Mouse (Mus musculus) hindbrain, embryonic 11.5 days (tissue): Measurements from ENCODE around the gene Kif26a. TPM values are rescaled to one million over a fixed set of nuclear protein-coding genes. Genes with fewer than 3 reads are reported as not detected.
A peak's percentile ranks its signal among the peaks of the same experiment; 100 is the strongest.

Experiments used
- ATAC-seq: fragments of 200-750 bp; cut with Nextera tagmentation; 2 replicates; pipeline ENCODE4 v1.8.0; 2017; ENCODE audit warnings: mild to moderate bottlenecking, moderate TSS enrichment, moderate library complexity; ENCODE audit not compliant: low FRiP score
- DNase-seq: peaks from one replicate; pipeline ENCODE4 v3.0.0-alpha.2; 2015; ENCODE audit warnings: low spot score
- H3K27ac ChIP-seq: fragments of 300-500 bp; sonication (generic); 2 replicates; pipeline ENCODE4 v1.5.1; 2014; ENCODE audit warnings: mild to moderate bottlenecking, low read depth, low read length
- H3K27me3 ChIP-seq: fragments of 300-500 bp; sonication (generic); 2 replicates; pipeline ENCODE4 v1.6.1; 2014; ENCODE audit warnings: mild to moderate bottlenecking, low read length, moderate library complexity, mixed read lengths; ENCODE audit not compliant: control insufficient read depth, insufficient read depth
- H3K36me3 ChIP-seq: fragments of 300-500 bp; sonication (generic); 2 replicates; pipeline ENCODE4 v1.6.1; 2014; ENCODE audit warnings: mild to moderate bottlenecking, low read length, moderate library complexity, mixed read lengths; ENCODE audit not compliant: control insufficient read depth, insufficient read depth
- H3K4me1 ChIP-seq: fragments of 300-500 bp; sonication (generic); replicated peaks from 2 replicates; pipeline ENCODE4 v1.6.1; 2014; ENCODE audit warnings: low read length, mixed read lengths; ENCODE audit not compliant: control insufficient read depth, insufficient read depth
- H3K4me2 ChIP-seq: fragments of 300-500 bp; sonication (generic); replicated peaks from 2 replicates; pipeline ENCODE4 v1.6.1; 2014; ENCODE audit warnings: mild to moderate bottlenecking, low read depth, low read length
- H3K4me3 ChIP-seq: fragments of 300-500 bp; sonication (generic); 2 replicates; pipeline ENCODE4 v1.5.1; 2014; ENCODE audit warnings: low read depth, low read length
- H3K9ac ChIP-seq: fragments of 300-500 bp; sonication (generic); 2 replicates; pipeline ENCODE4 v1.6.1; 2014; ENCODE audit warnings: low read depth, low read length
- H3K9me3 ChIP-seq: fragments of 300-500 bp; sonication (generic); 2 replicates; pipeline ENCODE4 v1.6.1; 2016; ENCODE audit warnings: low read length; ENCODE audit not compliant: control insufficient read depth
- WGBS: fragments of 180-500 bp; shearing (Covaris S2); extraction: QIAGEN DNeasy Blood & Tissue Kit; methylation state at CpG from one replicate; pipeline ENCODE4 v1.1.7; 2014; 5-methylcytosine and 5-hydroxymethylcytosine counted together
- polyA plus RNA-seq: library from polyadenylated mRNA; unstranded; fragments of >200 nt; fragmentation: Nextera tagmentation; extraction: Ambion mirVana; gene quantifications from 2 replicates; pipeline ENCODE4 v1.2.1, GENCODE M21; 2014

The Kif26a gene
- 2.0 and 2.2 TPM in 2 replicates for polyA plus RNA-seq

DNA sequence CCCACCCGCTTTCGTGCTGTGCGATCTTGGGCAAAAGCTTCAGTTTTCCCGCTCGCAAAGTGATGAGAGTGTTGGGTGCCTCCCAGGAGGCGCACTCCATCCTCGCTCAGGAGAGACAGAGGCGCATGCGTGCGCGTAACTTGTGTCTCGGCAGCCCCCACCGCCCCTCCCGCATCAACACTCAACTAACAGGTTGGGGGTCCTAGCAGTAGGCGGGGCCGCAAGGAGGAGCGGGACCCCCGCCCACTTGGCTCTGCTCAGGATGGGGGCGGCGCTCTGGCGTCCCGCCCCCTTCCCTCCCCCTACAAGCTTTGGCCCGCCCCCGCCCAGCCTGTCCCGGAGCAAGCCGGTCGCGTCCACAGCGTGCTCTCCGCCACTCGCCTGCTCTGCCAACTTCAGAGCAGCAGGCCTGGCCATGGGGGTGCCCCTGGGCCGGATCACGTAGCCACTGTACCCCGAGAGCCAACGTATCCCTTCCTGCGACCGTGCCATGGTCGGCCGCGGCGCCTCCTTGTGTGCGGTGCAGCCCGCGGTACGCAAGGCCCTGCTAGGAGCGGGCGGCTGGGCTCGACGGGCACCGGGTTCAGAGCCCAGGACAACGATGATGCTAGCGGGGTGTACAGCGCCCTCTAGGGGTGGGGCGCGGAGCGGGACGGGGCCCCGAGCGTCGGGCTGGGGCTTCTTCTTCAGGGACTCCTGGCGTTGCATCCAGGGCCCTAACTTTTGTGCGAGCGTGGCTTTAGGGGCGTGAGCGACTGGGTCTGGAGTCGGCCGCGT is at the start of gene Kif26a:
TSS of gene Kif26a (plus strand) at position 334 of the 777 bp plus-strand sequence.
- ATAC-seq (peak; percentile 66), DNase-seq (peak; percentile 80)
- Histone ChIP-seq H3K4me2 (peak within 1 kb of the TSS; percentile 56), H3K36me3 (no peaks in the 10 kb centered on the region), H3K27me3 (peaks cover 59% of the 10 kb centered on the region), H3K27ac (peak within 1 kb of the TSS; percentile 47; the same call in 1 of the 2 replicates), H3K9ac (peak within 1 kb of the TSS; percentile 61), H3K9me3 (no peaks in the 10 kb centered on the region), H3K4me3 (peak within 1 kb of the TSS; percentile 43), H3K4me1 (peaks cover 13% of the 10 kb centered on the region)
- WGBS = under 1% methylated on average over 68 of the region's 68 CpGs

DNA sequence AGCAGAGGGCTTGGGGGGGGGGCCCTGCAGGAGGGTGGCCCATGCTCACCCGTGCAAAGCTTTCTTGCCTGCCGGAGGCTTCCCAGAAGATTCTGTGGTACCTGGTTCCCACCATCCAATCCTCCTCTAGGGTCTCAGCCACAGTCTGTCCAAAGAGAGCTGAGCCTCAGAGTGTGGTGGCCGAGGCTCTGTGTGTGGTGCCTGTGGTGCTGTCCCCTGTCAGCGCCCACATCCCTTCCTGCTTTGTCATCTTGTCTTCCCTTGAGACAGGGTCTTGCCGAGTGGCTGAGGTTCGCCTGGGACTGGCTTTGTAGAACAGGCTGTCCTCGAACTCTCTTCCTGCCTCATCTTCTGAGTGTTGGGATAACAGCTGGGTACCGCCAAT is 49.3 kb upstream of the Kif26a start:
- no peak overlapping the region for H3K9ac ChIP-seq
- H3K9me3 ChIP-seq = no peaks in the 10 kb centered on the region
- DNase-seq (no peak), ATAC-seq (no peak)
- H3K36me3 ChIP-seq = no peaks in the 10 kb centered on the region
- 75% methylated on average over 8 of the region's 8 CpGs for WGBS
- no peak overlapping the region for H3K4me3 ChIP-seq
- H3K27me3 ChIP-seq = no peaks in the 10 kb centered on the region; the same call in 1 of the 2 replicates
- H3K4me2 ChIP-seq = no peak overlapping the region
- no peak overlapping the region for H3K27ac ChIP-seq
- no peaks in the 10 kb centered on the region for H3K4me1 ChIP-seq

DNA sequence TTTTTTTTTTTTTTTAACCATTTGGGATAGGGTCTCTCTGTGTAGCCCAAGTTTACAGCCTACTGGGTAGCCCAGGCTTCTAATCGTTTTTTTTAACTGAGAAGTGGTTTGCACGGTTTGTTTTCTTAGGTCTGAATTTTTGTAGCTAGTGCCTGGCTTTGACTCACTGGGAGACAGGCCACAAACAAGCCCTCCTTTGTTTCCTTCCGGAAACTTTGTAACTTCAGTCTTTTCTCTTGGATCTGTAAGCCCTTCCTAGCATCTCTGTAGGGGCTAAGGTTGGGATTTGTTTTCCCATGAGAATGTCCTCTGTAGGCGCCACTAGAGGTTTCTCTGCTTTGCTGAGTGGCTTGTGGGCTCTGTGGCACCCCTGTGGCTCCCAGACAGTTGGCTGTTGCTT is 45.9 kb upstream of the Kif26a start:
- H3K4me2 ChIP-seq = no peak overlapping the region
- DNase-seq = no peak
- no peaks in the 10 kb centered on the region for H3K9me3 ChIP-seq
- no peak overlapping the region for H3K27ac ChIP-seq
- H3K4me1 ChIP-seq = no peaks in the 10 kb centered on the region
- no peak overlapping the region for H3K9ac ChIP-seq
- H3K4me3 ChIP-seq = no peak overlapping the region
- H3K36me3 ChIP-seq = no peaks in the 10 kb centered on the region
- no peak for ATAC-seq
- WGBS = 45% methylated on average over 4 of the region's 4 CpGs
- no peaks in the 10 kb centered on the region; the same call in 1 of the 2 replicates for H3K27me3 ChIP-seq

DNA sequence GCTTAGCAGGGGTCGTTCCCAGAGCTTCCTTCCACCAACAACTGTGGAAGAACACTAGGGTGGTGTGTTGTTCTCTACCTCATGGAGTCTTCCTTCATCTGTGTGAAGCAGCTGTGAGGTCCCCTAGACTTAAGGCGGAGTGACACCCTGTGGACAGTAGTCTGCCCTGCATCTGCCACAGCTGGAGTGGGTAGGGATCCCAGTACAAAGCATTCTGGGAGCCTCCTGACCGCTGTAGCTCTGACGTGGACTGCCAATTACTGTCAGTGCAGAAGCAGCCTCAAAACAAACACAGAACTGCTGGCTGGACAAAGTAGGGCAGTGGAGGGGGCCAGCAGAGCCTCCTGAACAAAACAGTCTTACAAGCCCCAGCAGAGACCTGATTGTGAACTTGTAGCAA is 45.0 kb upstream of the Kif26a start:
- WGBS = 63% methylated on average over 4 of the region's 4 CpGs
- no peak for ATAC-seq
- H3K9ac ChIP-seq = no peak overlapping the region
- no peaks in the 10 kb centered on the region; the same call in 1 of the 2 replicates for H3K27me3 ChIP-seq
- DNase-seq = no peak
- no peak overlapping the region for H3K27ac ChIP-seq
- no peaks in the 10 kb centered on the region for H3K36me3 ChIP-seq
- no peaks in the 10 kb centered on the region for H3K9me3 ChIP-seq
- no peak overlapping the region for H3K4me2 ChIP-seq
- no peaks in the 10 kb centered on the region for H3K4me1 ChIP-seq
- no peak overlapping the region for H3K4me3 ChIP-seq

DNA sequence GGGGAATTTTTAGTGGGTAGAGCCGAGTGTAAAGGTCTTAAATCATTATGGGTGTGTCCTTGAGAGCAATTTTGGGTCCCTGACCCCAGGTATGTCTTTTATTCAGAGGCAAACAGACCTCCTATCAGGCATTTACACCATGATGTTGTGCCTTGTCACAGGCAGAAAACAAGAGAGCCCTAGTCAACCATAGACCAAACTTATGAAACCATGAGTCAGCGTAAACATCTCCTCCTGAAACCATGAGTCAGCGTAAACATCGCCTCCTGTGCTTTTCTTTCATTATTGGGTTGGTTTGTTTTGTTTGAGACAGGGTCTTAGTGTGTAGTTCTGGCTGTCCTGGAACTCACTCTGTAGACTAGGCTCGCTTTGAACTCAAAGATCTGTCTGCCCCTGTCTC is 42.8 kb upstream of the Kif26a start:
- Histone ChIP-seq H3K4me3 (no peak overlapping the region), H3K27me3 (no peaks in the 10 kb centered on the region), H3K9me3 (no peaks in the 10 kb centered on the region), H3K4me1 (0 out of 2 replicates have a peak, but pooled peaks cover 2% of the 10 kb centered on the region), H3K27ac (no peak overlapping the region), H3K9ac (no peak overlapping the region), H3K4me2 (no peak overlapping the region), H3K36me3 (no peaks in the 10 kb centered on the region)
- DNase-seq (no peak), ATAC-seq (no peak)
- WGBS = 92% methylated on average over 5 of the region's 5 CpGs

DNA sequence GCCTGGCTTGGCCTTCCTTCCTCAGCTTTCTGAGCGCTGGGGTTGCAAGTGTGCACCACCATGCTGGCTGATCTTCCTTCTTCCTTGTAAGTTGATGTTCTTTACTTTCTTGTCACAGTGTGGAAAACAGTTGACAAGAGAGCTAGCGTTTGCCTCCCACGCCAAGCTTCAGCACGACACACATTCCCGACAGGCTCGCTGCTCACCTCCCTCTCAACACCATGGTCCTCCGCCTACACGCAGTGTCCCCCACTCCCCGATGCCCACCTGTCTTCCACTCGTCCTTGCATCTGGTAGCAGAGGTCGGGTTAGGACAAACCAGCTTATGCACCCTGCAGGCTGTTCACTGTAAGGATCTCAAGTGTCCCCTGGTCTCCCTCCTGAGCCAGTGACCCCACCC is 41.1 kb upstream of the Kif26a start:
- H3K4me2 ChIP-seq = no peak overlapping the region
- H3K36me3 ChIP-seq = no peaks in the 10 kb centered on the region
- 0 out of 2 replicates have a peak, but pooled peaks cover 2% of the 10 kb centered on the region for H3K4me1 ChIP-seq
- H3K9ac ChIP-seq = no peak overlapping the region
- H3K9me3 ChIP-seq = no peaks in the 10 kb centered on the region
- no peak overlapping the region for H3K4me3 ChIP-seq
- no peaks in the 10 kb centered on the region for H3K27me3 ChIP-seq
- no peak for ATAC-seq
- no peak for DNase-seq
- 92% methylated on average over 11 of the region's 11 CpGs for WGBS
- H3K27ac ChIP-seq = no peak overlapping the region

DNA sequence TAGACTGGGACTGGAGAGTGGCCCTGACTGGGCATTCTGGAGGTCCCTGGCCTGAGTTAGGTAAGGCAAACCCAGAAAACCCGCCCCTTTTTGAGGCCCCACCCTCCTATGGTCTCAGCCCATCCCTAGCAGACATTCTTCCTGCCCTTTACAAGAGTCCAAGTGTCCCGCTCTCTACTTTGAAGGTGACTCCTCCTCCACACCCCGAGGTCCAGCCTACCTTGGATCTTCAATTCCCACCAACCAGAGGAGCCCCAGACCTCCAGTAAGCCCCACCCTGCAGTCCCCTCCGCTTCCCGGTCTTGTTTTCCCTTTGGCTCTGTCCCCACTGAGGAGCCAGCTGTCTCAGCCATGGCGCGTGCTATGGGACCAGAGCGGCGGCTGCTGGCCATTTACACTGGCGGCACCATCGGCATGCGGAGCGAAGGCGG is 39.5 kb upstream of the Kif26a start, which contains the start of gene Aspg:
TSS of gene Aspg (plus strand) at position 139 of the 431 bp plus-strand sequence.
- no peak within 1 kb of the TSS for H3K27ac ChIP-seq
- 1% methylated on average over 14 of the region's 14 CpGs for WGBS
- H3K4me3 ChIP-seq = no peak within 1 kb of the TSS
- 0 out of 2 replicates have a peak, but pooled peaks cover 2% of the 10 kb centered on the region for H3K4me1 ChIP-seq
- no peak within 1 kb of the TSS for H3K9ac ChIP-seq
- DNase-seq (no peak), ATAC-seq (no peak)
- no peaks in the 10 kb centered on the region for H3K27me3 ChIP-seq
- no peaks in the 10 kb centered on the region for H3K36me3 ChIP-seq
- no peaks in the 10 kb centered on the region for H3K9me3 ChIP-seq
- peak within 1 kb of the TSS; percentile 22 for H3K4me2 ChIP-seq

DNA sequence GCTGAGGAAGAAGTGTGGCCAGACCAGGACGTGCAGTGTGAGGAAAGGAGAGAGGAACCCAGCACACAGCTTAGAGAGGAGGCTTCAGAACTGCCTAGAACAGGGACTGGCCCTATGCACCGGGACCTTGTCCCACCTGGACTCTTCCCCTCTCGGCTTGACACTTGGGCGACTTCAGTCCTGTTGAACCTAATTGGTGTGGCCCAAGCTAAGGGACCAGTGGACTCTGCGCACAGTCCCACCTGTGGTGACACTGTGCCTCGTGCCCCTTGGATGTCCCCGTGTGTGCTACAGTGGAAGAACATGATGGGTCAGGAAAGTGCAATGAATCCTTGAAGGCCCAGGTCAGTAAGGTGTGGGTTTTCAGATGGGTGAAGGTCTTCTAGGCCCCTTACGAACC is 38.3 kb upstream of the Kif26a start:
- no peaks in the 10 kb centered on the region for H3K36me3 ChIP-seq
- H3K27ac ChIP-seq = no peak overlapping the region
- no peak overlapping the region for H3K4me3 ChIP-seq
- H3K27me3 ChIP-seq = no peaks in the 10 kb centered on the region
- DNase-seq = no peak
- H3K9ac ChIP-seq = no peak overlapping the region
- 0 out of 2 replicates have a peak, but pooled peaks cover 2% of the 10 kb centered on the region for H3K4me1 ChIP-seq
- ATAC-seq = no peak
- 92% methylated on average over 8 of the region's 8 CpGs for WGBS
- no peaks in the 10 kb centered on the region for H3K9me3 ChIP-seq
- H3K4me2 ChIP-seq = no peak overlapping the region
